Mouse (Mus musculus): ENCODE measurements around the gene Fgf3. TPM values are rescaled to one million over a fixed set of nuclear protein-coding genes. Genes with fewer than 3 reads are reported as not detected.
A peak's percentile ranks its signal among the peaks of the same experiment; 100 is the strongest.

Gene Fgf3
- polyA plus RNA-seq, 1 experiment from 2014 or later, result 1.0 TPM

DNA sequence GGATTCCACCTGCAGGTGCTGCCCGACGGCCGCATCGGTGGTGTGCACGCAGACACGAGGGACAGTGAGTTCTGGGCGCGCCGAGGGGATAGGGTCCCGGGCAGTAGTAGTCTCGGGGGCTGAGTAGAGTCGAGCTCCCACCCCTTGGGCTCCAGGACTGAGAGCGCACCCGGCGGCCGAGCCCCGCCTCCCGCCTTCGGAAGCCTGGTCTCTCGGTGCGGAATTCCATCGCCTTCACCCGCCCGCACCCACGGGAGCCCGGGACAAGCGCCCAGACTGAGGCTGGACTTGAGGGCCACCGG lies 23.8 kb downstream of the Fgf3 start:
- under 1% methylated on average over 28 of the region's 28 CpGs for WGBS
- H3K27me3 ChIP-seq (ENCODE audit: control insufficient read depth, insufficient read depth, low read length), result peaks cover 66% of the 10 kb centered on the region
- peaks cover 7% of the 10 kb centered on the region for H3K4me1 ChIP-seq (ENCODE audit: control insufficient read depth, insufficient read depth, low read length)
- DNase-seq (ENCODE audit: low spot score) (no peak), ATAC-seq (replicated peaks; ENCODE audit: insufficient number of reproducible peaks, low FRiP score, low TSS enrichment, low read depth) (no peak)
- H3K9ac ChIP-seq (replicated peaks; ENCODE audit: low read length), result no peak overlapping the region
- no peaks in the 10 kb centered on the region for H3K36me3 ChIP-seq (replicated peaks; ENCODE audit: control insufficient read depth, insufficient read depth, low read depth, low read length)
- H3K4me2 ChIP-seq (ENCODE audit: low read depth, low read length), result peak overlapping the region; percentile 34
- H3K27ac ChIP-seq (replicated peaks; ENCODE audit: low read depth, low read length), result no peak overlapping the region
- H3K4me3 ChIP-seq (ENCODE audit: low read depth, low read length), result peak overlapping the region; percentile 17
- H3K9me3 ChIP-seq (replicated peaks; ENCODE audit: control insufficient read depth, low read length), result no peaks in the 10 kb centered on the region

DNA sequence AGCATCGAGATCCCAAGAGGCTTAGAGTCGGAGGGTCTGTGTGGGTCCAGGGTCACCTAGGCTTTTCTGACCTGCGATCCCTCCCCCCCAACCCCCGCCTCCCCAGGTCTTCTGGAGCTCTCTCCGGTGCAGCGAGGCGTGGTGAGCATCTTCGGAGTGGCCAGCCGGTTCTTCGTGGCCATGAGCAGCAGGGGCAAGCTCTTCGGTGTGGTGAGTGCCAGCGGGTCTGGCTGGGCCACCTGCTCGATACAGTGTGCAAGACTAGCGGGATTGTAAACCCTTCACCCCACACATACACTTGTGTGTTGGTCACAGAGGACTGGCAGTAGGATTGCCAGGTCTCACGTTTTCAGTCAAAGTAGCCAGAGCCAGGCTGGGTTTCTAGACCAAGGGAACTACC lies 24.2 kb downstream of the Fgf3 start:
- Histone ChIP-seq H3K27me3 (ENCODE audit: control insufficient read depth, insufficient read depth, low read length) (peaks cover 66% of the 10 kb centered on the region), H3K4me3 (ENCODE audit: low read depth, low read length) (no peak overlapping the region), H3K9me3 (replicated peaks; ENCODE audit: control insufficient read depth, low read length) (no peaks in the 10 kb centered on the region), H3K36me3 (replicated peaks; ENCODE audit: control insufficient read depth, insufficient read depth, low read depth, low read length) (no peaks in the 10 kb centered on the region), H3K4me1 (ENCODE audit: control insufficient read depth, insufficient read depth, low read length) (peaks cover 7% of the 10 kb centered on the region), H3K9ac (replicated peaks; ENCODE audit: low read length) (no peak overlapping the region), H3K27ac (replicated peaks; ENCODE audit: low read depth, low read length) (no peak overlapping the region), H3K4me2 (ENCODE audit: low read depth, low read length) (no peak overlapping the region)
- under 1% methylated on average over 15 of the region's 15 CpGs for WGBS
- no peak for DNase-seq (ENCODE audit: low spot score)
- no peak for ATAC-seq (replicated peaks; ENCODE audit: insufficient number of reproducible peaks, low FRiP score, low TSS enrichment, low read depth)

DNA sequence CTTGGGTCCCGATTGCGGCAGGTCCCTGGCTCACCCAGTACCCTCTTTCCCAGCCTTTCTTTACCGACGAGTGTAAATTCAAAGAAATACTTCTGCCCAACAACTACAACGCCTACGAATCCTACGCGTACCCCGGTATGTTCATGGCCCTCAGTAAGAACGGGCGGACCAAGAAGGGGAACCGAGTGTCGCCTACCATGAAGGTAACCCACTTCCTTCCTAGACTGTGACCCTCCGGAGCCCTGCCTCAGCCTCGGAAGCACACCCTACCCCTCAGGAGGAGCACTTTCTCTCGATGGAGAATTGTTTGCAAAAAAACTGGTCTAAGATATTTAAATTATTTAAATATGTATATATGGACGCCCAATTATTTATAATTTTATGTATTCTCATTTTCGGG lies 24.8 kb downstream of the Fgf3 start:
- Histone ChIP-seq H3K4me1 (ENCODE audit: control insufficient read depth, insufficient read depth, low read length) (peaks cover 7% of the 10 kb centered on the region), H3K27ac (replicated peaks; ENCODE audit: low read depth, low read length) (no peak overlapping the region), H3K4me2 (ENCODE audit: low read depth, low read length) (no peak overlapping the region), H3K4me3 (ENCODE audit: low read depth, low read length) (no peak overlapping the region), H3K27me3 (ENCODE audit: control insufficient read depth, insufficient read depth, low read length) (peaks cover 66% of the 10 kb centered on the region), H3K9ac (replicated peaks; ENCODE audit: low read length) (no peak overlapping the region), H3K36me3 (replicated peaks; ENCODE audit: control insufficient read depth, insufficient read depth, low read depth, low read length) (no peaks in the 10 kb centered on the region), H3K9me3 (replicated peaks; ENCODE audit: control insufficient read depth, low read length) (no peaks in the 10 kb centered on the region)
- ATAC-seq (replicated peaks; ENCODE audit: insufficient number of reproducible peaks, low FRiP score, low TSS enrichment, low read depth), result no peak
- 2% methylated on average over 18 of the region's 18 CpGs for WGBS
- DNase-seq (ENCODE audit: low spot score), result no peak

DNA sequence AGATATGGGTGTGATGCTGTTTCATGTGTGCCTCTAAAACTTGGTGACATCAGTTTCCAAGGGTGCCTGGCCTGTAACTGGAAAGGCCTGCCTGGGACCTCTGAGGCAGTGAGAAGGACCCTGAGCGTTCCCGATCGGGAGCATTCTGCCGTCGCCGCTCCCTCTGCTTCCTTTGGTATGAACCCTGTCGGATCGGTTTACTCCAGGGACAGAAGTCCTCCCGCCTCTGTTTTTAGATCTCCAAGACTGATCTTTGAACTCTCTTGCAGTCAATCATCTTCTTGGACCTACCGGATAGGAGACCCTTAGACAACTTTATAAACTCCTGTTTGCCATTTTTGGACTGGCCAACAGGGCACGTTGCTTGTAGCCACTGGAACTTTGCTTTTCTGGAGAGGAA lies 25.3 kb downstream of the Fgf3 start:
- no peak overlapping the region for H3K9ac ChIP-seq (replicated peaks; ENCODE audit: low read length)
- H3K4me3 ChIP-seq (ENCODE audit: low read depth, low read length), result no peak overlapping the region
- no peak overlapping the region for H3K4me2 ChIP-seq (ENCODE audit: low read depth, low read length)
- H3K9me3 ChIP-seq (replicated peaks; ENCODE audit: control insufficient read depth, low read length), result no peaks in the 10 kb centered on the region
- no peak for ATAC-seq (replicated peaks; ENCODE audit: insufficient number of reproducible peaks, low FRiP score, low TSS enrichment, low read depth)
- peak; percentile 14 for DNase-seq (ENCODE audit: low spot score)
- peaks cover 66% of the 10 kb centered on the region for H3K27me3 ChIP-seq (ENCODE audit: control insufficient read depth, insufficient read depth, low read length)
- peaks cover 7% of the 10 kb centered on the region for H3K4me1 ChIP-seq (ENCODE audit: control insufficient read depth, insufficient read depth, low read length)
- no peak overlapping the region for H3K27ac ChIP-seq (replicated peaks; ENCODE audit: low read depth, low read length)
- under 1% methylated on average over 11 of the region's 11 CpGs for WGBS
- no peaks in the 10 kb centered on the region for H3K36me3 ChIP-seq (replicated peaks; ENCODE audit: control insufficient read depth, insufficient read depth, low read depth, low read length)

DNA sequence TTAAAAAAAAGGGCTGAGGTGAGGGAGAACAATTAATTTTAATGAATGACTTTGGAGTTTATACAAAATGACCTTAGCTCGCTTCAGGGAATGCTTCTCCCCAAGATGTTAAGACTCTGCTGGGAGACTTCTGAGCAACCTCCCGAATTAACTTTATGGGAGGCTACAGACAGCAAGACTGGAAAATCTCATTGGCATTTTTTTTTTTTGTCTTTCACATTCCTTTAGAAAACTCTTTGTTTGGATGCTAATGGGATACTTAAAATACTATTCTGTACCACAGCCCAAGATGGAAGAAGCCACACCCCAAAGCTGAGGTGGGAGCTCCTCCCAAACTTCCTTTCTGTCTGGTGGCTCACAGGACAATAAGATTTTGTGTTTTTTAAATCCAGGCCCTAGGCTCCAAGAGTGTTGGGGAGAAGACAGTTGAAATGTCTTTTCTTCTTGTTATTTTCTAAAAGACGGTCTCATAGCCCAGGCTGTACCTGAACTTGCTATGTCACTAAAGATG lies 26.3 kb downstream of the Fgf3 start:
- H3K27ac ChIP-seq (replicated peaks; ENCODE audit: low read depth, low read length), result no peak overlapping the region
- peaks cover 7% of the 10 kb centered on the region for H3K4me1 ChIP-seq (ENCODE audit: control insufficient read depth, insufficient read depth, low read length)
- no peak overlapping the region for H3K4me2 ChIP-seq (ENCODE audit: low read depth, low read length)
- peaks cover 66% of the 10 kb centered on the region for H3K27me3 ChIP-seq (ENCODE audit: control insufficient read depth, insufficient read depth, low read length)
- no peak overlapping the region for H3K4me3 ChIP-seq (ENCODE audit: low read depth, low read length)
- no peaks in the 10 kb centered on the region for H3K36me3 ChIP-seq (replicated peaks; ENCODE audit: control insufficient read depth, insufficient read depth, low read depth, low read length)
- no peak for DNase-seq (ENCODE audit: low spot score)
- WGBS, result 33% methylated on average over 3 of the region's 3 CpGs
- no peaks in the 10 kb centered on the region for H3K9me3 ChIP-seq (replicated peaks; ENCODE audit: control insufficient read depth, low read length)
- no peak overlapping the region for H3K9ac ChIP-seq (replicated peaks; ENCODE audit: low read length)
- no peak for ATAC-seq (replicated peaks; ENCODE audit: insufficient number of reproducible peaks, low FRiP score, low TSS enrichment, low read depth)

DNA sequence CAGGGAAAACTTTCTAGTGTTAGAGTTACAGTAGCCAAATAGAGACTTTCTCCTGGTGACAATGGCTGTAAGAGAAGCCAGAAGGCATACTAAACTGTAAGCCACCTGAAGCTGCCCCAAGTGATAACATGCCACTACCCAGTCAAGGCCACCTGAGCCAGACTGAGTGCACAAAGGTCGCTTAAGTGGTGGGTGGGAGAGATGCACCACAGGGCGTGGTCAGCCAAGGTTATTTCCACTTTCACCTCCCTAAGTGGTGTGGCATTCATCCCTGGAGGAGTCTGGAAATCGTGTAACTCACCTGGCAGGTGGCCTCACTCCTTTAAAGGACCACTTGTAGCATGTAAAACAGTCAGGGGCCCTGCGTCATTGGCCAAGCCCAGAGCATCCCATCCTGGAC lies 29.3 kb downstream of the Fgf3 start:
- ATAC-seq (replicated peaks; ENCODE audit: insufficient number of reproducible peaks, low FRiP score, low TSS enrichment, low read depth), result no peak
- peaks cover 37% of the 10 kb centered on the region for H3K27me3 ChIP-seq (ENCODE audit: control insufficient read depth, insufficient read depth, low read length)

DNA sequence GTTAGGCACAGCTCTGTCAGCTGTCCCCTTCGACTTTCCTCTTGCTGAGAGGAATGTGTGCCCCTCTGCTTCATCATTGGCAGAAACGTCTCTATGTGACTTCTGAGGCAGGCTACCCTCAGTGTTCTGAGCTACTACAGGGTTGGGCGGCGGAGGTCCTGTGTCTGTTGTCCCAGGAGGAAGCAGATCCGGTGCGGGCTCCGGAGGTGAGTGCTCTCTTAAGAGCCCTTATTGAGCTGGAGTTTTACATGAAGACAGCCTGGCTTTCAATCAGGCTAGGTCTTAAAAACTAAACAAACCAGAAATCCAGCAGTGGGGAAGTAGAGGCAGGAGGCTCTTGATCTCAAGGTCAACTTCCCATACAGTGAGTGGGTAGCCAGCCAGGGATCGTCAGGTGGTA lies 29.7 kb downstream of the Fgf3 start:
- no peak overlapping the region for H3K9ac ChIP-seq (replicated peaks; ENCODE audit: low read length)
- H3K27ac ChIP-seq (replicated peaks; ENCODE audit: low read depth, low read length), result no peak overlapping the region
- DNase-seq (ENCODE audit: low spot score), result no peak
- H3K4me2 ChIP-seq (ENCODE audit: low read depth, low read length), result no peak overlapping the region
- H3K4me1 ChIP-seq (ENCODE audit: control insufficient read depth, insufficient read depth, low read length), result no peaks in the 10 kb centered on the region
- WGBS, result 71% methylated on average over 8 of the region's 8 CpGs
- no peaks in the 10 kb centered on the region for H3K9me3 ChIP-seq (replicated peaks; ENCODE audit: control insufficient read depth, low read length)
- H3K27me3 ChIP-seq (ENCODE audit: control insufficient read depth, insufficient read depth, low read length), result peaks cover 33% of the 10 kb centered on the region
- ATAC-seq (replicated peaks; ENCODE audit: insufficient number of reproducible peaks, low FRiP score, low TSS enrichment, low read depth), result no peak
- H3K4me3 ChIP-seq (ENCODE audit: low read depth, low read length), result no peak overlapping the region
- no peaks in the 10 kb centered on the region for H3K36me3 ChIP-seq (replicated peaks; ENCODE audit: control insufficient read depth, insufficient read depth, low read depth, low read length)

More for the DNA sequence above, 29.3 kb downstream of the Fgf3 start:
- H3K27ac ChIP-seq (replicated peaks; ENCODE audit: low read depth, low read length), result no peak overlapping the region
- DNase-seq (ENCODE audit: low spot score), result no peak
- H3K9ac ChIP-seq (replicated peaks; ENCODE audit: low read length), result no peak overlapping the region
- 64% methylated on average over 4 of the region's 4 CpGs for WGBS
- H3K4me1 ChIP-seq (ENCODE audit: control insufficient read depth, insufficient read depth, low read length), result no peaks in the 10 kb centered on the region
- H3K4me3 ChIP-seq (ENCODE audit: low read depth, low read length), result no peak overlapping the region
- H3K36me3 ChIP-seq (replicated peaks; ENCODE audit: control insufficient read depth, insufficient read depth, low read depth, low read length), result no peaks in the 10 kb centered on the region
- H3K4me2 ChIP-seq (ENCODE audit: low read depth, low read length), result no peak overlapping the region
- no peaks in the 10 kb centered on the region for H3K9me3 ChIP-seq (replicated peaks; ENCODE audit: control insufficient read depth, low read length)

DNA sequence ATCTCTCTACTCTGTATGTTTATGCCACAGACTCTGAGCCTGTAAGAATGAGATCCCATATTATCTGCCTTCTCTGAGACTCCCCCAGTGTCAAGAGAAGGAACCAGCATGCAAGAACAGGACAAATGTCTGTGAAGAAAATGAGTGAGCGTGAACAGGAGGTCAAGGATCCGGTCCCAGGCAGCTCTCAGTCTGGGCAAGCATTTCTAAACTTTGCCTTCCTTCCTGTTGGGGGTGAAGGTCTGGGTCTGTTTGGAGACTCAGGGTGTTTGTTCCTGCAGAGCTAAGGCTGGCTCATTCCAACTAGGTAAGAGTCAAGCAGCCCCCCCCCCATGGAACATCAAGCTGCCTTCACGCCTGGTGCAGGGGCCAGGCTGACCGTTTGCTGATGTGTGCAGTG lies 34.5 kb downstream of the Fgf3 start:
- ATAC-seq (replicated peaks; ENCODE audit: insufficient number of reproducible peaks, low FRiP score, low TSS enrichment, low read depth) (no peak), DNase-seq (ENCODE audit: low spot score) (no peak)
- Histone ChIP-seq H3K9ac (replicated peaks; ENCODE audit: low read length) (no peak overlapping the region), H3K9me3 (replicated peaks; ENCODE audit: control insufficient read depth, low read length) (no peaks in the 10 kb centered on the region), H3K4me3 (ENCODE audit: low read depth, low read length) (no peak overlapping the region), H3K27ac (replicated peaks; ENCODE audit: low read depth, low read length) (no peak overlapping the region), H3K4me1 (ENCODE audit: control insufficient read depth, insufficient read depth, low read length) (no peaks in the 10 kb centered on the region), H3K27me3 (ENCODE audit: control insufficient read depth, insufficient read depth, low read length) (no peaks in the 10 kb centered on the region), H3K36me3 (replicated peaks; ENCODE audit: control insufficient read depth, insufficient read depth, low read depth, low read length) (no peaks in the 10 kb centered on the region), H3K4me2 (ENCODE audit: low read depth, low read length) (no peak overlapping the region)
- 64% methylated on average over 4 of the region's 4 CpGs for WGBS

All from embryonic facial prominence, embryonic 11.5 days (tissue).